Mouse (Mus musculus) kidney, embryonic 14.5 days (tissue): ENCODE results near the gene Dcst2. TPM values are rescaled to one million over a fixed set of nuclear protein-coding genes. Genes with fewer than 3 reads are reported as not detected.

Experiments
- ATAC-seq: fragments of 200-750 bp; cut with Nextera tagmentation; 2 replicates; pipeline ENCODE4 v1.8.0; 2017; ENCODE audit warnings: moderate number of reproducible peaks, mild to moderate bottlenecking, moderate TSS enrichment, moderate library complexity; ENCODE audit not compliant: low FRiP score, low TSS enrichment
- H3K27ac ChIP-seq: fragments of 300-500 bp; sonication (generic); 2 replicates; pipeline ENCODE4 v1.5.1; 2014; ENCODE audit warnings: low read depth, mild to moderate bottlenecking, low read length, moderate library complexity, mixed read lengths
- H3K27me3 ChIP-seq: fragments of 300-500 bp; sonication (generic); 2 replicates; pipeline ENCODE4 v1.6.1; 2014; ENCODE audit warnings: mild to moderate bottlenecking, low read length; ENCODE audit not compliant: control insufficient read depth, insufficient read depth
- H3K36me3 ChIP-seq: fragments of 300-500 bp; sonication (generic); 2 replicates; pipeline ENCODE4 v1.6.1; 2014; ENCODE audit warnings: low read length, mixed read lengths; ENCODE audit not compliant: control insufficient read depth, insufficient read depth
- H3K4me1 ChIP-seq: fragments of 300-500 bp; sonication (generic); 2 replicates; pipeline ENCODE4 v1.6.1; 2014; ENCODE audit warnings: low read length, mixed read lengths; ENCODE audit not compliant: control insufficient read depth, insufficient read depth
- H3K4me2 ChIP-seq: fragments of 300-500 bp; sonication (generic); replicated peaks from 2 replicates; pipeline ENCODE4 v1.6.1; 2014; ENCODE audit warnings: low read depth, mild to moderate bottlenecking, low read length
- H3K4me3 ChIP-seq: fragments of 300-500 bp; sonication (generic); 2 replicates; pipeline ENCODE4 v1.5.1; 2014; ENCODE audit warnings: mild to moderate bottlenecking, low read length
- H3K9ac ChIP-seq: fragments of 300-500 bp; sonication (generic); 2 replicates; pipeline ENCODE4 v1.6.1; 2014; ENCODE audit warnings: low read depth, mild to moderate bottlenecking, low read length, moderate library complexity
- H3K9me3 ChIP-seq: fragments of 300-500 bp; sonication (generic); 2 replicates; pipeline ENCODE4 v1.6.1; 2016; ENCODE audit warnings: low read length; ENCODE audit not compliant: control insufficient read depth
- WGBS: fragments of 180-500 bp; shearing (Covaris S2); extraction: QIAGEN DNeasy Blood & Tissue Kit; methylation state at CpG from one replicate; pipeline ENCODE4 v1.1.7; 2014; 5-methylcytosine and 5-hydroxymethylcytosine counted together
- polyA plus RNA-seq: library from polyadenylated mRNA; unstranded; fragments of >200 nt; fragmentation: Nextera tagmentation; extraction: Ambion mirVana; gene quantifications from 2 replicates; pipeline ENCODE4 v1.2.1, GENCODE M21; 2014

The Dcst2 gene
- polyA plus RNA-seq, 1 experiment from 2014 or later: 0.18 TPM

DNA sequence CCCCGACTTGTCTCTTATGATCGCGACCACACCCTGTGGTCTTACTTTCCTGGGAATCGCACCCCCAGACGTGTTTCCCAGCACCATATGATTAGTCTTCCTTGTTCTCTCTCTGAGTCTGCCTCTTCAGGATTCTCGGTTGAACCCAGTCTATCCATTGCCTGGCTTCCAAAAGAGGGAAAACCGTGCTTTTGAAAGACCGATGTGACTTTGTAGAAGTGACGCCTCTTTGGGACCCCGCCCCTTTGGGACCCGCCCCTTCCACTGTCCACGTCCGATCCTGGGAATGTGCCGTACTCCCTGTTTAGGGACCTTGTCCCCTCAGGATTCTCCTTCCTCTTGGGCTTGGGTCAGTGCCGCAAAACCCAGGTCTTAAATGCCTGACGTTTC lies 57.1 kb downstream of the Dcst2 start:
- Histone ChIP-seq H3K36me3 (peaks cover 35% of the 10 kb centered on the region), H3K4me2 (peak overlapping the region; percentile 93), H3K27me3 (no peaks in the 10 kb centered on the region), H3K9me3 (no peaks in the 10 kb centered on the region), H3K4me1 (peaks cover 42% of the 10 kb centered on the region), H3K4me3 (peak overlapping the region; percentile 80), H3K27ac (peak overlapping the region; percentile 99), H3K9ac (peak overlapping the region; percentile 69)
- under 1% methylated on average over 16 of the region's 16 CpGs for WGBS
- peak; percentile 13 for ATAC-seq

DNA sequence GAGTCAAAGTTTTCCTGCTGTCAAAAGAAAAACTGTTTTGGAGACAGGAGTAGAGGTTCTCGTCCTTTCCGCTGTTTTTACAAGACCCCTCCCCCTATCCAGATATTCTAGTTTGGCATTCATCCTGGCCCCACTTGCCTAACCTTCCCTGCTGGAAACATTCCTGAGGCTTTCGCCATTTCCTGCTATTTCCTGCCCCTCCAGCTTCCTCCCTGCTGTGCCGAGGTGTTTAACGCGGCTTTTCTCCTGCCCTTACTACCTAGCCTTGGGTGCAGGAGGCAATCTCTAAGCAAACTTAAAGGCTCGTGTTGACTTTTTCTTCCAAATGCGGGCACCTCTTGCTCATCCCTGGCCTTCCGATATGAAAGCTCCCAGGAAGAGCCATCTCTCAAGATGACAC lies 57.8 kb downstream of the Dcst2 start:
- no peak for ATAC-seq
- H3K27ac ChIP-seq: peak overlapping the region; percentile 99
- no peaks in the 10 kb centered on the region for H3K9me3 ChIP-seq
- H3K4me2 ChIP-seq: peak overlapping the region; percentile 93
- H3K4me1 ChIP-seq: peaks cover 48% of the 10 kb centered on the region
- peaks cover 35% of the 10 kb centered on the region for H3K36me3 ChIP-seq
- no peaks in the 10 kb centered on the region for H3K27me3 ChIP-seq
- H3K9ac ChIP-seq: peak overlapping the region; percentile 69
- WGBS: 2% methylated on average over 9 of the region's 9 CpGs
- H3K4me3 ChIP-seq: peak overlapping the region; percentile 80

DNA sequence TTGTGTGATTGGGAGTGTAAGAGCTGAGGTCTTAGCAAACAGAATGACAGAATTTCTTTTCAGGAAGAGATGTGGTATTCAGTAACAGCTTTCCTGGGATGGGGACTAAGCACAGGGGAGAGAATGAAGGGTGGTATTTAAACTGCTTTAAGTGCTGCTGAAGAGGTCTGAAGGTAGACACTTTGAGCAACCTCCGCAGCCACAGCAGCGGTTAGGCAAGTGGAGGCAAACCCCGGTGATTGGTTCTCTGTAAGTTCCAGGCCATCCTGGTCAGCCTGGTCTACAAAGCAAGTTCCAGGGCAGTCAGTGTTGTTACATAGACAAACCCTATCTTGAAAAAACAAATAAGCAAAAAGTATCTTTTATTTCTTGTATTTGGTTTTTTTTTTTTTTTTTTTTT lies 58.2 kb downstream of the Dcst2 start:
- H3K4me2 ChIP-seq: peak overlapping the region; percentile 93

DNA sequence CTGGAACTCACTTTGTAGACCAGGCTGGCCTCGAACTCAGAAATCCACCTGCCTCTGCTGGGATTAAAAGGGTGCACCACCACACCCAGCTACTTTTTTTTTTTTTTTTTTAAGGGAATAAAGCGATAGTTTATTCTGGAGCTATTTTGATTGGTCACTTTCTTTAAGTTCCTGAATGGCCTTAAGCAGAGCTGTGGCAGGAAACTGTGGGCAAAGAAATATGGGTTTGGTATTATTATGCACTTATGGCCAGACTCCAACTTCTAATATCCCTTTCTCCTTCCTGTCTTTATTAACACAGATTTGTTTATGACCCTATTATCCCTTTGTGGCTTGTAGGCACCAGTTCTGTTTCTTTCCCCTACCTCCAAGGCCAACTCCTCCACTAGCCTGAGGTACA lies 58.6 kb downstream of the Dcst2 start:
- peak overlapping the region; percentile 93 for H3K4me2 ChIP-seq
- H3K27ac ChIP-seq: peak overlapping the region; percentile 99
- no peaks in the 10 kb centered on the region for H3K27me3 ChIP-seq
- H3K9me3 ChIP-seq: no peaks in the 10 kb centered on the region
- no peak for ATAC-seq
- H3K4me3 ChIP-seq: peak overlapping the region; percentile 80; the same call in 1 of the 2 replicates
- H3K9ac ChIP-seq: peak overlapping the region; percentile 70; the same call in 1 of the 2 replicates
- peaks cover 34% of the 10 kb centered on the region for H3K36me3 ChIP-seq
- WGBS: 53% methylated on average over 2 of the region's 2 CpGs
- H3K4me1 ChIP-seq: peaks cover 50% of the 10 kb centered on the region

More for the DNA sequence above, 58.2 kb downstream of the Dcst2 start:
- Histone ChIP-seq H3K9me3 (no peaks in the 10 kb centered on the region), H3K27ac (peak overlapping the region; percentile 99), H3K9ac (peak overlapping the region; percentile 69), H3K27me3 (no peaks in the 10 kb centered on the region), H3K4me1 (peaks cover 50% of the 10 kb centered on the region), H3K4me3 (peak overlapping the region; percentile 80), H3K36me3 (peaks cover 35% of the 10 kb centered on the region)
- 8% methylated on average over 3 of the region's 3 CpGs for WGBS
- no peak for ATAC-seq

DNA sequence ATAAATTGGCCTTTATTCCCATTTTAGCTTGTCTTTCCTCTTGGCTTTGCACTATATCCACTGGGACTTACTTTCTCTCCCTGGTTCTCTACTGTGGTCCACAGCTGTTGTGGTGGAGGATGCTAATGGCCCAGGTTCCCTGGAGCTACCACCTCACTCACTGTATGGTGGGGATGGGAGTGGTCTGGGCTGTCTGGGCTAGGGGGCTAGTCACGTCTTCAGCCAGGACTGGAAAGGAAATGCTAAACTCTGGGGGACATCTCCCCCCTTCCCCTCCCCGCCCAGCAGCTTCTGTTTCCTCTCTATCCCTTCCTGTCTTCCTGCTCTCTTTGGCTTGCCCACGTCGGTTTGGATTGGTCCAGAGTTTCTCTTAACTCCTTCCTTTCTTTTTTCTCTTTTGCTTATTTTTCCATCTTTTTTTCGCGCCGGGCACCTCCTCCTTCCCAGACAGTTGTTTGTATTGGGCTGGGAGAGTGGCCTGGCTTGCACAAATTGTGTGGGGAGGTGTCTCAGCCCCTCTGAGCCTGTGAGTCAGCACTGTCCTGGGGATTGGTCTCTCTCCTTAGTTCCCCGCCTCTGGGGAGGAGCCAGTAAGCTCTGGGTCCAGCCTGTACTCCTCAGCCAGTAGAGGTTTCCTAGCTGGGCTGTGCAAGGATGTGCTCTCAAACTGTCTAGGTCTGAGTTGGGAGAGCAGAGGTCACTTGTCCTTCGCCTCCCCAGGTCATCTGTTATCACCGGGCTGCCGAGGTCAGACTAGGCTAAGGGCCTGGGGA lies 59.4 kb downstream of the Dcst2 start:
- Histone ChIP-seq H3K4me3 (peak overlapping the region; percentile 57), H3K36me3 (peaks cover 32% of the 10 kb centered on the region), H3K27ac (peak overlapping the region; percentile 91), H3K9me3 (no peaks in the 10 kb centered on the region), H3K9ac (peak overlapping the region; percentile 70; the same call in 1 of the 2 replicates), H3K4me1 (peaks cover 50% of the 10 kb centered on the region), H3K27me3 (no peaks in the 10 kb centered on the region), H3K4me2 (peak overlapping the region; percentile 88)
- peak; percentile 83 for ATAC-seq
- 2% methylated on average over 11 of the region's 11 CpGs for WGBS

DNA sequence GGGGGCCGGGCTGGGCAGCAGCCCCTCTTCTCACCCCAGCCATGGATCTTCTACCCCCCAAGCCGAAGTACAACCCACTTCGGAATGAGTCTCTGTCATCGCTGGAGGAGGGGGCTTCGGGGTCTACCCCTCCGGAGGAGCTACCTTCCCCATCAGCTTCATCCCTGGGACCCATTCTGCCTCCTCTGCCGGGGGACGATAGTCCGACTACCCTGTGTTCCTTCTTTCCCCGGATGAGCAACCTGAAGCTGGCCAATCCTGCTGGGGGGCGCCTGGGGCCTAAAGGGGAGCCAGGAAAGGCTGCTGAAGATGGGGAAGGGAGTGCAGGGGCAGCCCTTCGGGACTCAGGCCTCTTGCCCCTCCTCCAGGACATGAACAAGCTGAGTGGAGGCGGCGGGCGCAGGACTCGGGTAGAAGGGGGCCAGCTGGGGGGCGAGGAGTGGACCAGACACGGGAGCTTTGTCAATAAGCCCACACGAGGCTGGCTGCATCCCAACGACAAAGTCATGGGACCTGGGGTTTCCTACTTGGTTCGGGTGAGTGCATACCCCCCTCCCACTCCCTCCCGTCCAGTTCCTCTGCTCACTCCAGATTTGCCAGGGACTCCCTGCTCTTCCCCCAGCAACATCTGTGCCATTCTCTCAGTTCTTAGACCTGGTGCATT lies 60.2 kb downstream of the Dcst2 start:
- ATAC-seq: no peak

DNA sequence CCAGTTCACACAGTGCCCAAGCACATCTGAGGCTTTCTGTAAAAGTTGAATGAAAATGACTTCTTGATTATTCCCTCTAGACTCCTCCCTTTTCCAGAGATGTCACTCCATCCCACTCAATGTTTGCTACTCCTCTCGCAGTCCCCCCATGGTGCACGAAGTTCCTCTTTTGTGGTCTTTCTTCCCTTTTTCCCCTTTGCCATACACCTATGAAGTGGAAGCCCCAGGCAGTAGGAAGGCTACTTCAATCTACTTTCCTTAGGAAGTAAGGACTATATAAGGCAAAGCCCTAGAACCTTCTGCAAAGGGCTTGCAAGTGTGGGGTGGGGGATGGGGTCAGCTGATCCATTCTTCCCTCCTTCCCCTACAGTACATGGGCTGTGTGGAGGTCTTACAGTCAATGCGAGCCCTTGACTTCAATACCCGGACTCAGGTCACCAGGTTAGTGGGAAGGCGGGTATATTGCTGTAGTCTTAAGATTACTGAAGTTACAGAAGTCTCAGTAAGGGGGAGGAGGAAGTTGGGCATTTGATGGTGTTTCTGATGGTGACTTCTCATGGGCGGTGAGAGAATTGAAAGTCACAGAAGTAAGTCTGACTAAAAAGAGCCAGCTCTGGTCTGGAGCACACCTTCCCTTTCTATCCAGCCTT lies 60.9 kb downstream of the Dcst2 start:
- H3K27ac ChIP-seq: peak overlapping the region; percentile 91; the same call in 1 of the 2 replicates
- H3K36me3 ChIP-seq: peaks cover 41% of the 10 kb centered on the region
- H3K4me2 ChIP-seq: peak overlapping the region; percentile 88
- H3K9ac ChIP-seq: peak overlapping the region; percentile 70; the same call in 1 of the 2 replicates
- WGBS: 63% methylated on average over 6 of the region's 6 CpGs
- H3K4me3 ChIP-seq: peak overlapping the region; percentile 57
- H3K9me3 ChIP-seq: no peaks in the 10 kb centered on the region
- no peak for ATAC-seq
- H3K27me3 ChIP-seq: no peaks in the 10 kb centered on the region
- peaks cover 42% of the 10 kb centered on the region for H3K4me1 ChIP-seq

More for the DNA sequence above, 60.2 kb downstream of the Dcst2 start:
- peak overlapping the region; percentile 91 for H3K27ac ChIP-seq
- H3K9me3 ChIP-seq: no peaks in the 10 kb centered on the region
- H3K4me3 ChIP-seq: peak overlapping the region; percentile 57
- WGBS: 3% methylated on average over 22 of the region's 22 CpGs
- H3K27me3 ChIP-seq: no peaks in the 10 kb centered on the region
- H3K4me2 ChIP-seq: peak overlapping the region; percentile 88
- H3K9ac ChIP-seq: peak overlapping the region; percentile 70
- peaks cover 34% of the 10 kb centered on the region; the same call in 1 of the 2 replicates for H3K36me3 ChIP-seq
- peaks cover 43% of the 10 kb centered on the region for H3K4me1 ChIP-seq

DNA sequence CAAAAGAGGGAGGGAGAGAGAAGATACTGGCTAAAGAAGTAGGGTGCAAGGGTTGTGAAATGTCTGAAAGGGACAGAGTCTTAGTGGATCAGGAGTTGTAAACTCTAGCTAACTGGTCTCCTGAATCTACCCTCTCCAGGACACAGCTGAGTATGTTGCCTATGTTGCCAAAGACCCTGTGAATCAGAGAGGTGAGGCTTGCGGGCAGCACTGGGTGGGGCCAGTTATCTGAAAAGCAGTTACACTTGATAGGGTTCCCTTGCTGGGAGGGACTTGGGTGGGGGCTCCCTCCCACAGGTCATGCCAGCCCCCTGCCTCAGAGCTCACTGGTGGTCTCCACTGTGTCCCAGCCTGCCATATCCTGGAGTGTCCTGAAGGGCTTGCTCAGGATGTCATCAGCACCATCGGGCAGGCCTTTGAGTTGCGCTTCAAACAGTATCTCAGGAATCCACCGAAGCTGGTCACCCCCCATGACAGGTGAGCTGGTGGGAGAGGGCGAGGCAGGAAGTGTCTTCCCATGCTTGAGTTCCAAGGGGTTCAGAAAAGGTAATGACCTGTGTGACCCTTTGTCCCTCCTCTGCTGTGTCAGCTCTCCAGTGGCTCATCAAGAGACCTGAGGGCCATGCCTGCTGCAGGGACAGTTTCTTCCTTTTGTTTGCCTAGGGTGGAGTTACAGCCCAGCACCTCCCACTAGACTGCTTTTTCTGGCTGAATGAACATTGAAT lies 62.8 kb downstream of the Dcst2 start:
- H3K4me2 ChIP-seq: 0 out of 2 replicates have a peak overlapping the region, but pooled peaks have one; percentile 2
- H3K4me1 ChIP-seq: peaks cover 42% of the 10 kb centered on the region
- H3K27ac ChIP-seq: 0 out of 2 replicates have a peak overlapping the region, but pooled peaks have one; percentile 2
- H3K9ac ChIP-seq: no peak overlapping the region
- no peaks in the 10 kb centered on the region for H3K27me3 ChIP-seq
- no peak overlapping the region for H3K4me3 ChIP-seq
- 56% methylated on average over 5 of the region's 5 CpGs for WGBS
- H3K9me3 ChIP-seq: no peaks in the 10 kb centered on the region
- peaks cover 46% of the 10 kb centered on the region for H3K36me3 ChIP-seq
- ATAC-seq: no peak
